Mouse (Mus musculus): ENCODE measurements around the gene Tekt2. TPM values are rescaled to one million over a fixed set of nuclear protein-coding genes. Genes with fewer than 3 reads are reported as not detected.

The Tekt2 gene
- polyA plus RNA-seq, 1 experiment from 2014 or later = 2.3 TPM

GRCm38 (mm10) chr4:126321111-126321853 is 4.2 kb downstream of the Tekt2 start, which contains the start of gene Adprhl2:
Gene Adprhl2, minus strand, starts transcription at chr4:126321703.
- H3K4me3 ChIP-seq = peak within 1 kb of the TSS; percentile 87

DNA sequence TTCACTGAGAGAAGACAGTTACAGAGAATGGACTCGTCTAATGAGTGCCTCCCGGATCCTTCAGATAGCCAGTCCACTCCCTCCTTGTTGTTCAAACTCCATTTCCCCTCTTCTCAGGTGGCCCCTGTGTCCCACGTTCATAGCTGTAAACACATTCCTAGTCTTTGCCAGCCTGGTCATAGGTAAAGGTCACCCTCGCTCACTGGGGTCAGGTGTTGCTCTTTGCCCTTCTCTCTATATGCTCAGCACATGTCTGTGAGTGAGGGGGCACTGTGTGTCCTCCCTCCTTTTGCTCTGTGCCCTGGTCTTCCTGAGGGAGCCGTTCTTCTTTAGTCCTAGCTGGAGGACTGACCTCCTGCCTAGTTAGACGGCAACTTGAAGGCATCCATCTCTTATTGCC is 5.7 kb downstream of the Tekt2 start:
- no peak overlapping the region for H3K27ac ChIP-seq
- H3K9me3 ChIP-seq = no peaks in the 10 kb centered on the region; the same call in 1 of the 2 replicates
- H3K27me3 ChIP-seq (ENCODE audit: poor library complexity, severe bottlenecking) = peaks cover 26% of the 10 kb centered on the region
- WGBS = 91% methylated on average over 6 of the region's 6 CpGs
- H3K4me3 ChIP-seq = no peak overlapping the region
- peaks cover 52% of the 10 kb centered on the region for H3K36me3 ChIP-seq (replicated peaks)
- H3K4me1 ChIP-seq = peaks cover 30% of the 10 kb centered on the region
- no peak for DNase-seq (ENCODE audit: extremely low spot score, low spot score)

More at GRCm38 (mm10) chr4:126321111-126321853, 4.2 kb downstream of the Tekt2 start, which contains the start of gene Adprhl2:
- Histone ChIP-seq H3K4me1 (peaks cover 36% of the 10 kb centered on the region), H3K27me3 (ENCODE audit: poor library complexity, severe bottlenecking) (peaks cover 40% of the 10 kb centered on the region), H3K36me3 (replicated peaks) (peaks cover 37% of the 10 kb centered on the region), H3K27ac (peak within 1 kb of the TSS; percentile 92), H3K9me3 (no peaks in the 10 kb centered on the region; the same call in 1 of the 2 replicates)
- under 1% methylated on average over 80 of the region's 80 CpGs for WGBS
- DNase-seq (ENCODE audit: extremely low spot score, low spot score) = peak; percentile 99

DNA sequence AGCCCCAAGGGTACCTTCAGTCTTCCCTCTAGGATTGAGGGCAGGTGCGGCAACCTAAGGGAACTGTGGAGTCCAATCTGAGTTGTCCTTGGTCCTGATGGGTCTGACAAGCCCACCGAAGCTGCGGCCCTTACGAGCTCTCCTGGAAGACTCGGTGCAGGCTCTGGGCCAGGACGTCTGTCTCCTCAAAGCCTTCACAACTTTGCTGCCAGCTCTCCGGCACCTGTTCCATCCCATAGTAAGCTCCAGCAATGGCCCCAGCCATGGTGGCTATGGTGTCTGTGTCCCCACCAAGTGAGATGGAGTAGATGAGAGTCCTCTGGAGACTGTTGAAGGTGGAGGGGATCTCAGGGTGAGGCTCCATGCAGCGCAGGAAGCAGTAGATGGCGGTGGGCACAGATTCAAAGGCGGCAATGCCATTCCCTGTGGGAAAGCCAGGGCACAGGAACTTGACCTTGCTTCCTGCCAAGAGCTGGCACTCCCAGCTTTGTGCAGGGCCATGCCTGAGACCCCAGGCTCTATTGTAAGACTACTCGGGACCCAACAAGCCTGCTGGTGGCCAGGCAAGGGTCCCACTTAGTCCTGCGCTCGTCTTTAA is 8.9 kb downstream of the Tekt2 start:
- Histone ChIP-seq H3K36me3 (replicated peaks) (peaks cover 56% of the 10 kb centered on the region), H3K9me3 (no peaks in the 10 kb centered on the region), H3K4me3 (no peak overlapping the region), H3K27me3 (ENCODE audit: poor library complexity, severe bottlenecking) (no peaks in the 10 kb centered on the region), H3K4me1 (peaks cover 42% of the 10 kb centered on the region), H3K27ac (no peak overlapping the region)
- no peak for DNase-seq (ENCODE audit: extremely low spot score, low spot score)
- 94% methylated on average over 13 of the region's 13 CpGs for WGBS

DNA sequence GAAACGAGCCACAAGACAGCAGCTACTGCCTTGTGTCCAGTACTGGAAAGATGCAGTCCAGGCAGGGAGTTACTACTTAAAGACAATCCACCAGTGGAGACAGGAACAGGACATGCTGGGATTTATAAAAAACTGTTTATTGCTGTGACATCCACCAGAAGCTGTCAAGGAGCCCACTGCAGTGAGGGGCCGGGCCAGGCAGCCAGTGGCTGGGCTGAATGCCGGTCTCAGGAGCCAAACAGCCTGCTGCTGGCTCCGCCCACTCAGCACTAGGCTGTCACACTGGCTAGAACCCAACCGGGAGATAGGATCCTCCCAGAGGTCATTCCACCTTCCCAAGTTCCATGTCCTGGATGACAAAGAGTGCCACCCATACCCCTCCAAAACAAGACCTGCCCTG is 9.6 kb downstream of the Tekt2 start:
- no peak for DNase-seq (ENCODE audit: extremely low spot score, low spot score)
- H3K27me3 ChIP-seq (ENCODE audit: poor library complexity, severe bottlenecking) = no peaks in the 10 kb centered on the region
- H3K4me1 ChIP-seq = peaks cover 37% of the 10 kb centered on the region
- 56% methylated on average over 5 of the region's 5 CpGs for WGBS
- peaks cover 56% of the 10 kb centered on the region for H3K36me3 ChIP-seq (replicated peaks)
- no peaks in the 10 kb centered on the region for H3K9me3 ChIP-seq
- H3K4me3 ChIP-seq = no peak overlapping the region
- no peak overlapping the region for H3K27ac ChIP-seq

- H3K27ac ChIP-seq = 0 out of 2 replicates have a peak overlapping the region, but pooled peaks have one; percentile 51
Measured at GRCm38 (mm10) chr4:126314393-126314792, 11.1 kb downstream of the Tekt2 start.

GRCm38 (mm10) chr4:126313202-126313601 is 12.3 kb downstream of the Tekt2 start:
- H3K36me3 ChIP-seq (replicated peaks) = peaks cover 38% of the 10 kb centered on the region
- peaks cover 13% of the 10 kb centered on the region for H3K27me3 ChIP-seq (ENCODE audit: poor library complexity, severe bottlenecking)
- WGBS = 30% methylated on average over 5 of the region's 5 CpGs
- peak overlapping the region; percentile 9; the same call in 1 of the 2 replicates for H3K27ac ChIP-seq
- peaks cover 39% of the 10 kb centered on the region for H3K4me1 ChIP-seq
- DNase-seq (ENCODE audit: extremely low spot score, low spot score) = no peak
- H3K4me3 ChIP-seq = no peak overlapping the region
- no peaks in the 10 kb centered on the region for H3K9me3 ChIP-seq

More at GRCm38 (mm10) chr4:126314393-126314792, 11.1 kb downstream of the Tekt2 start:
- H3K9me3 ChIP-seq = no peaks in the 10 kb centered on the region
- H3K27me3 ChIP-seq (ENCODE audit: poor library complexity, severe bottlenecking) = 0 out of 2 replicates have a peak, but pooled peaks cover 1% of the 10 kb centered on the region
- WGBS = 45% methylated on average over 10 of the region's 10 CpGs
- peaks cover 50% of the 10 kb centered on the region for H3K36me3 ChIP-seq (replicated peaks)
- no peak overlapping the region for H3K4me3 ChIP-seq
- DNase-seq (ENCODE audit: extremely low spot score, low spot score) = no peak
- H3K4me1 ChIP-seq = peaks cover 33% of the 10 kb centered on the region

DNA sequence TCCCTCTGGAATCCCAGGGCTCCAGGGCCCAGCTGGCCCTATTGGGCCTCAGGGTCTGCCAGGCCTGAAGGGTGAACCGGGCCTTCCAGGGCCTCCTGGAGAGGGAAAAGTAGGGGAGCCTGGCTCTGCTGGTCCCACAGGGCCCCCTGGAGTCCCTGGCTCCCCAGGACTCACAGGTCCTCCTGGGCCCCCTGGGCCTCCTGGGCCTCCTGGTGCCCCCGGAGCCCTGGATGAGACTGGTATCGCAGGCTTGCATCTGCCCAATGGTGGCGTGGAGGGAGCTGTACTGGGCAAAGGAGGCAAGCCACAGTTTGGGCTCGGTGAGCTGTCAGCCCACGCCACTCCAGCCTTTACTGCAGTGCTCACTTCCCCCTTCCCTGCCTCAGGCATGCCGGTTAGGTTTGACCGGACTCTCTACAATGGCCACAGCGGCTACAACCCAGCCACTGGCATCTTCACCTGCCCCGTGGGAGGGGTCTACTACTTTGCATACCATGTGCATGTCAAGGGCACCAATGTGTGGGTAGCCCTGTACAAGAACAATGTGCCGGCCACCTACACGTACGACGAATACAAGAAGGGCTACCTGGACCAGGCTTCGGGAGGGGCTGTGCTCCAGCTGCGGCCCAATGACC is 13.8 kb downstream of the Tekt2 start:
- Histone ChIP-seq H3K36me3 (replicated peaks) (peaks cover 23% of the 10 kb centered on the region), H3K9me3 (no peaks in the 10 kb centered on the region), H3K27ac (peak overlapping the region; percentile 53), H3K4me1 (peaks cover 43% of the 10 kb centered on the region), H3K27me3 (ENCODE audit: poor library complexity, severe bottlenecking) (peaks cover 15% of the 10 kb centered on the region), H3K4me3 (no peak overlapping the region)
- DNase-seq (ENCODE audit: extremely low spot score, low spot score) = no peak
- 92% methylated on average over 16 of the region's 16 CpGs for WGBS

GRCm38 (mm10) chr4:126310344-126310743 is 15.1 kb downstream of the Tekt2 start:
- peaks cover 5% of the 10 kb centered on the region for H3K9me3 ChIP-seq
- H3K36me3 ChIP-seq (replicated peaks) = peaks cover 9% of the 10 kb centered on the region
- DNase-seq (ENCODE audit: extremely low spot score, low spot score) = no peak
- H3K4me3 ChIP-seq = no peak overlapping the region
- H3K27me3 ChIP-seq (ENCODE audit: poor library complexity, severe bottlenecking) = peaks cover 15% of the 10 kb centered on the region
- 75% methylated on average over 7 of the region's 7 CpGs for WGBS
- H3K4me1 ChIP-seq = peaks cover 45% of the 10 kb centered on the region
- 0 out of 2 replicates have a peak overlapping the region, but pooled peaks have one; percentile 44 for H3K27ac ChIP-seq

- peak overlapping the region; percentile 53 for H3K27ac ChIP-seq
Measured at GRCm38 (mm10) chr4:126309922-126310309, 15.6 kb downstream of the Tekt2 start.

DNA sequence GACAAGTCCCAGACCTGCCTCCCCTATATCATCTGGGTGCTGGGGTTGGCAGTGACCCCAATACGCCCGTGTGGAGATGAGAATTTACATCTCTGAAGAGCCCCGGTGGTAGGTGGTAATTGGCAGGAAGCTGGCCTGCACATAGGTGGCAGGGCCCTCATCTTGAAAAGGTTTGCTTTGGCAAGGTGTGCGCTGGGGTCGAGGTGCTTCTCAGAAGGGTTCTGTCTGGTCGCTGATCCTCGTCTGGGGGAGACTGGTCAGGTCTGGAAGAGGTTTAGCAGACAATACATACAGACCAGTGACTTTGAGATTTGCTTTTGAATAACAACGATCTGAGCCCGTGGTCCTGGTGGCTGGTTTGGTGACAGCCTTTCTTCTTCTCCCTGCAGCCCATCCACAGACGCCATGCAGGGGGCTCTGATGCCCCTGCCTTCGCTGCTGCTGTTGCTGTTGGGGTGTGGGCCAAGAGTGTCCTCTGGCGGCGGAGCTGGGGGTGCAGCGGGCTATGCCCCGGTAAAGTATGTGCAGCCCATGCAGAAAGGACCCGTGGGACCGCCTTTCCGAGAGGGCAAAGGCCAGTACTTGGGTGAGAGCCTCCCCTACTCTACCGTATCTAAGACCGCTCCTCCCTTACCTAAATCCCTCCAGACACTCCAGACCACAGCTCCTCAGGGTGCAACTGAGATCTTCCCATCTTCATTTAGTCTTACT is 16.1 kb downstream of the Tekt2 start:
- DNase-seq (ENCODE audit: extremely low spot score, low spot score) = no peak
- H3K36me3 ChIP-seq (replicated peaks) = no peaks in the 10 kb centered on the region
- H3K27me3 ChIP-seq (ENCODE audit: poor library complexity, severe bottlenecking) = peaks cover 17% of the 10 kb centered on the region
- peak overlapping the region; percentile 53 for H3K27ac ChIP-seq
- H3K4me1 ChIP-seq = peaks cover 37% of the 10 kb centered on the region
- peaks cover 5% of the 10 kb centered on the region for H3K9me3 ChIP-seq
- 16% methylated on average over 20 of the region's 20 CpGs for whole genome bisulfite sequencing
- peak overlapping the region; percentile 46 for H3K4me3 ChIP-seq

More at GRCm38 (mm10) chr4:126309922-126310309, 15.6 kb downstream of the Tekt2 start:
- H3K4me1 ChIP-seq = peaks cover 43% of the 10 kb centered on the region
- peaks cover 5% of the 10 kb centered on the region for H3K36me3 ChIP-seq (replicated peaks)
- H3K27me3 ChIP-seq (ENCODE audit: poor library complexity, severe bottlenecking) = peaks cover 15% of the 10 kb centered on the region
- 1% methylated on average over 7 of the region's 7 CpGs for WGBS
- DNase-seq (ENCODE audit: extremely low spot score, low spot score) = peak; percentile 94
- H3K4me3 ChIP-seq = peak overlapping the region; percentile 46
- H3K9me3 ChIP-seq = peaks cover 5% of the 10 kb centered on the region

DNA sequence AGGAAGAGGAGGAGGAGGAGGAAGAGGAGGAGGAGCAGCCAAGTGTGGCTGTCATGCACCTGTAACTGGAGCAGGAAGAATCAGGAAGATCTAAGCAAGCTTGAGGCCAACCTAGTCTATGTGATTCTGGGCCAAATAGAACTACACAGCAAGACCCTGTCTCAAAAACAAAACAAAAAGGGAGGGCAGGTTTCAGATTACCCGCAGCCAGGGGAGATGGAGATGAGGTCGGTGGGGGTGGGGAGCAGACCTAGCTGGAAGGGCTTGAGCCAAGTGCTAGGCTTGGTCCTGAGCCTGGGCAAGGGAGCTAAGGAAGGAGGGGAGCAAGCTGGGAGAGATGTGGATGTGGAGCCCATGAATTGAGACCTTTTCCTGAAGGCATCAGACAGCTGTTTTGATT is 18.7 kb downstream of the Tekt2 start:
- DNase-seq (ENCODE audit: extremely low spot score, low spot score) = no peak
- Histone ChIP-seq H3K27me3 (ENCODE audit: poor library complexity, severe bottlenecking) (peaks cover 42% of the 10 kb centered on the region), H3K4me3 (no peak overlapping the region), H3K36me3 (replicated peaks) (no peaks in the 10 kb centered on the region), H3K4me1 (peaks cover 27% of the 10 kb centered on the region), H3K9me3 (peaks cover 5% of the 10 kb centered on the region), H3K27ac (no peak overlapping the region)
- 15% methylated on average over 2 of the region's 2 CpGs for WGBS

GRCm38 (mm10) chr4:126306058-126306457 is 19.4 kb downstream of the Tekt2 start:
- H3K36me3 ChIP-seq (replicated peaks) = no peaks in the 10 kb centered on the region
- H3K4me1 ChIP-seq = peaks cover 34% of the 10 kb centered on the region
- H3K27ac ChIP-seq = no peak overlapping the region
- H3K27me3 ChIP-seq (ENCODE audit: poor library complexity, severe bottlenecking) = peaks cover 50% of the 10 kb centered on the region
- H3K4me3 ChIP-seq = no peak overlapping the region
- 91% methylated on average over 6 of the region's 6 CpGs for WGBS
- peaks cover 5% of the 10 kb centered on the region for H3K9me3 ChIP-seq
- DNase-seq (ENCODE audit: extremely low spot score, low spot score) = no peak
